Mouse (Mus musculus): ENCODE measurements at regions not wholly inside any gene's neighbourhood (a gene's known extent, or its start where the extent isn't known, plus 50 kb on each side); places are given as distances from the start of the nearest gene placed in this dataset.
A peak's percentile ranks its signal among the peaks of the same experiment; 100 is the strongest.

DNA sequence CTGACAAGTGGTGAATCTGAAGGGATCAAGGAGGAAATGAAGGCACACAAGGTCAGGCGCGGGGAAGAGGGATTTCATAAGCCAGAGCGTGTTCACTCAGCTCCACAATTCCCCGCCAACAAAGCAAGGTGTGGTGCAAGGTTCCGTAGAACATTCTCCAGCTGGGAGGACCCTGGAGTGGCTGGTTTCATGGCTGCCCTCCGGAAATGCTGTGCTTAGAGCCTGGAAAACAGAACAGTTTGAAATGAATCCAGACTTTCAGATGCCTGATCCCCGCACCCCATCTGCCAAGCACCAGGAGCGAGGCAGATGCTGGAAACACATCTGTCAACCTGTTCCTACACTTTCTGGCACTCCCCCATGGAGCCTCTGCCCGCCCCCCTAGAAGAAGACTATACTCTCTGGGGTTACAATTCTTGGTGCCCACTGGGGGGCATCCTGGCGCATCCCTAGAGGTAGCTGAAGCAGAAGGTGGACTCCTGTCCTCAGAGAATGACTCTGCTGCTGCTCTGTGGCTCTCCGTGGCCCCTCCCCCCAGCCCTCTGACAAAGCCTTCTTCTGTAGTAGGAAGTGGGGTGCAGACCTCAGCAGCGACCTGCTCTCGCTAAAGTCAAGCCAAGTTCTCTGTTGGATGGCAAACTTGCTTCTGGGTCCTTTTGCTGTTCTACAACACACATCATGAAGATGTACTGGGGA lies 54.5 kb upstream of the Mafb start:
- DNase-seq (ENCODE audit: low spot score in 2 of 2): peak in 1 of 2 experiments; percentile 12

DNA sequence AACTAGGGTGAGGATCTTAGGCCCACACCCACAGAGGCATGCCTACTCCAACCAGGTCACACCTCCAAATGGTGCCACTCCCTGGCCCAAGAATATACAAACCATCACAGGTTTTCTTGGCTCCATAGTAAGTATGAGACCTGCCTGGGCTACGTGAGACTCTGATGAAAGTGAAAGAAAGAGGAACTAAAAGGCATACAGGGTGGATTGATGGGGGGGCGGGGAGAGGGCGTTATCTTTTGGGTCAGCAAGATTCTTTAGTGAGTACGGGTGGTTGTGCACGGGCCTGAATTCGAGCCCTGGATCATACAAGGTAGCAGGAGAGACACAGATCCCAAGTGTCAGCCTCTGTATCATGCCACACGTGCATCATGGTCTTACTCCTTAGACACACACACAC lies 57.6 kb upstream of the Mafb start:
- no peak for DNase-seq (ENCODE audit: low spot score in 2 of 2)

DNA sequence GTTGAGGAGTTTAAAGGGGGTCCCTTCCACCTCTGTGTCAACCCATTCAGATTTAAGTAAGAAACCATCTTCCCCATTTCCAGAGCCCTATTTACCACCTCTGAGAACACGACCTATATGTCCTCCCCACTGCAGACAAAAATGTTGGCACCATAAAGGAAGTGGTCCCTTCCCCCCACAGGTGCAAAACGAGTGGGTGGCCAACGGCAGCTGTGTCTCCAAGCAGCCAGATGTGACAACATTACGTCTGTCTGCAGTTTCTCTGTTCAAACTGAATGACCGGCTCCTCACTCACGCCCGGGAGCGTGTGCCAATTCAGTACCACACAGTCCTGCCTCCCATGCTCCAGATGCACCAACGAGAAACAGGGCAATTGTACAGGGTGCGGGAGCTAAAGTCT lies 60.6 kb upstream of the Mafb start:
- no peak for DNase-seq (ENCODE audit: low spot score in 2 of 2)

DNA sequence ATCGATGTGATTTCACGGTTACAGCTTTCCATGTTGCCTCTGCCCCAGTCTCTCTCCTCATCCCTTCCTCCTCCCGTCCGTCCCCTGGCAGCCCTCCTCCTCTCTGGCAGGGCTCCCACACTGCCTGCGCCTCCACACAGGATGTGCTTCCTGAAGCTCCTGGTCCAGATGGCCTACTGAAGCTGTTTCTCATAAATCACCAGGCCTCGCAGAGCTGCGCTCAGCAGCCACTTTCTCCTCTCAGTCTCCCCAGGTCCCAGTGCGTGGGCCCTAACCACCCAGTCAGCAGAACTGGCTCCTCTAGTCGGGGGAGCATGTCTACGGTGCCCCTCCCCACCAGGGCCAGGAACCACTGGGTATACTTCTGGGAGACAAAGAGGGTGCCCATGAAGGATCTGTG lies 66.4 kb upstream of the Mafb start:
- peak; percentile 65 to 67 for DNase-seq (ENCODE audit: low spot score in 2 of 2)

DNA sequence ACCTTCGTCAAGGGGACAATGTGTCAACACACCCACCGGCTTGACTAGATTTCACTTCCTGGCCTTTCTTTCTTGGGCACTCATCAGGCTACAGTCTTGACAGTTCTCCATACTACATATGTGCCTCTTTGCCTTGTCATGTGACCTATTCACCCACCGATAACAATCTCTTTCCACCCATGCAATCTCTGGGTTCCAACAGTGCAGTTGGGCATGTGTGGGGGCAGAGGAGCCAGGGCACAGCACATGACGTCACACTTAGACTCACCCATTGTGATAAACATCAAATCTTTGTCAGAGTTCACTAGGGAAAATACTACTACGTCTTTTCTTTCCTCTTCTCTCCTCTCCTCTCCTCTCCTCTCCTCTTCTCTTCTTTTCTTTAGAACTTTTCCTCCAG lies 67.8 kb upstream of the Mafb start:
- no peak for DNase-seq (ENCODE audit: low spot score in 2 of 2)

DNA sequence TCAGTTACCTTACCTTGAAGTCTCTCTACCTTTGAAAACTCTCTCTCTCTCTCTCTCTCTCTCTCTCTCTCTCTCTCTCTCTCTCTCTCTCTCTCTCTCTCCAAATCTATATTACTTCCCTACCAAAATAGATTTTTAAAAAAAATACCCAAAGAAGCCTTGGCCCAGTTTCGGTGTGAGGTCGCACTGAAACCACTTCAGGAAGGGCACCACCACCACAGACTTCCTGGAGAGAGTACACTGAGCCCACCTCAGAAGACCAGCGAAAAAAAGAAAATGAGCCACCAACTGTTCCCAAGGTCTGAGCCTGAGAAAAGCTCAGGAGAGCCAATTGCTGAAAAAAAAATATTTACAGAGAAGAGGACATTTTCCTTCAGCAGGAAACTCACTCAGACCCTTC lies 68.8 kb upstream of the Mafb start:
- DNase-seq (ENCODE audit: low spot score in 2 of 2): no peak

DNA sequence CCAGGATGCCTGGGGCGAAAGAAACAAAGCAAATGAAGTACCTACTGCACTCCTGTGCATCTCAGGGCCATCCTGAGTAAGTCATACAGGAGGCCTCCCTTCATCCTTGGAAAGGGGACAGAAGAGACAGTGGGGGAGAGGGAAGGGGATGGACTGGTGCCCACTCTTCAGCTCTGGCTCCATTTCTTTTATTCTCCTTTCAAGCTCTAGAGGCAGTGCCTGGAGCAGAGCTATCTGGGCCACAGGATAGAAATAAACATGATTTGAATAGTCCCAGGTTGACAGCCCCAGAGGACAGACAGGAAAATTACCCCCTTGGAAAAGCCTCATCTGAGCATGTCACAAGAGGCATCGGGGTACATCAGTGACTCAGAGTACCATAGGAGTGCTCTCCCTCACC lies 72.2 kb upstream of the Mafb start:
- no peak for DNase-seq (ENCODE audit: low spot score in 2 of 2)

DNA sequence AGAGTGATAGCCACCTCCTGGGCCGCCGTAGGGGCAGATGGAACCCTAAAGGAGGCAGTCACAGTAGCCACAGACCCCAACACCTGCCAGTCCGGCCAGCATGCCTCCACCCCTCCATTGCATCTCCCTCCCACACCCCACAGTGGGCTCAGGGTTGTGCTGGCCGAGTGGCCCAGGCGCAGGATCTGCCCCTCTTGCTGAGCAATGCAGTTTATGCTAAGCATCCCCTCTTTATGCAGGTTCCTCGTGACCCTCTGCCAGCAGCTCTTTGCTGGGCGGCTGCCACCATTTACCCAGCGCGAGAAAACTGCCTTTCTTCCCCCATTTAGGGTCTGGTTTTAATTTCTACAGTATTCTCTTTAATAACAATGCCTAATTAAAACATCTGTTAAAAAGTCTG lies 73.4 kb upstream of the Mafb start:
- DNase-seq (ENCODE audit: low spot score in 2 of 2): no peak

DNA sequence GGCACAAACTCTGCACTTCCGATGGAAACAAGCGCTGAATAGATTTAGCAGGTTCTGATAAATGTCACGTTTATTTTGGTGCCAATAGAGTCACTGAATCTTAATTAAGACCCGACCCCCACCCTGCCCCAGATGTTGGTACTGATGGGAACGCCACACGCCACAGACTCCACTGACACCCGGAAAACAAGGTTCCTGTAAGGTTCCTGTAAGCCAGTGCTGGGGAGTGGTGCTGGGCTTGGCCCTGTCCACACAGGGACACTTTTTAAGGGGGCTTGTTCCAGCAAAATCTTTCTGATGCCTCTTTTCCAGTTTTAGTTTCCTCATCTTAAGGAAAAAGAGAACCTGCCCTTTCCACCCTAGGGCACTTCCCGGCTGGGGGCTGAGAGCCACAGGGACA lies 84.2 kb upstream of the Mafb start:
- DNase-seq (ENCODE audit: low spot score in 2 of 2): no peak

DNA sequence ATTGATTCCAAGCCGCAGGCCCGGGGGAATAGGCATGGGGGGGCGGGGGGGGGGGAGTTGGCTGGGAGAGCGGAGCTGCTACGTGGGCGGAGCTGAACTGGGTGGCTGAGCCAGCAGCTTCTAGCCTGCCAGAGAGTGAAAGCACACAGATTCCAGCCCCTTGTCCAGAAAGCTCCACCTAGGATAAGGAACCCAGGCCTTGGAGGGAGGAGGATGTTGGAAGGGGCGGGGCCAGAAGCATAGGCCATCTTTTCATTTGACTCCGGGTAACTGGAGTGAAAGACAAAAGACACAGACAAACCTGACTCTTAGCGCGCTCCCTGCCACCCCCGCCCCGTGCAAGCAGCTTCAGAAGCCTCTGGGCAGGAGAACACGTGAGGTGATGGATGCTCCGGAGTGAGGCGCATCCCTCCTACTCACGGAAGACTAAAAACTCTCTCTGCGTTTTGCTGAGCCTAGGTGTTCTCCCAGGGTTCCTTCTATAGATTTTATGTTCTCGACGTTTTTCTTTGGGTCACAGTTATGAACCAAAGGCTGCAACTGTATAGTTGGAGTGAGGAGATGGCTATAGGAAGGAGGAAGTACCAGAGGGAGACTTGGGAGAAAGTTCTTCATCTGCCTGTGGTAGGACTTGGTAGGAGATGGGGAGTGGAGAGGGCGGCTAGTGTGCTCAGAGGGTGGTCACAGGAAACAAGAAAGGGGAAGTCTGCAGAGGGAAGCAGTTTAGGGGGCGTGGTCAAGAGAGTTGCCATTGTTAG lies 84.8 kb upstream of the Mafb start:
- peak; percentile 18 to 29 for DNase-seq (ENCODE audit: low spot score in 2 of 2)

DNA sequence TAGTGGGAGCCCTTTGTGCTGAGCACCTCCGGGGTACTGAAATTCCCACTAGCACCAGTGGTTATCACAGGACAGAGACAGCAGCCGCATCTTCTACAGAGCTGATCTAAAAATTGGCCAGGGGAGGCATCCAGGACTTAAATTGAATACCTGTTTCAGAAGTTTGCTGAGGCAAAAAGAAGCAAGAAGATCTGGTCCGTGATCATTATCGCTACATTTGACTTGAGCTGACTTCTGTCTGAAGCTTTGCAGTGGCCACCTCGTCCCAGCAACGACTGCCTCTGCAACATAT lies 85.3 kb upstream of the Mafb start:
- DNase-seq (ENCODE audit: low spot score in 2 of 2): no peak

DNA sequence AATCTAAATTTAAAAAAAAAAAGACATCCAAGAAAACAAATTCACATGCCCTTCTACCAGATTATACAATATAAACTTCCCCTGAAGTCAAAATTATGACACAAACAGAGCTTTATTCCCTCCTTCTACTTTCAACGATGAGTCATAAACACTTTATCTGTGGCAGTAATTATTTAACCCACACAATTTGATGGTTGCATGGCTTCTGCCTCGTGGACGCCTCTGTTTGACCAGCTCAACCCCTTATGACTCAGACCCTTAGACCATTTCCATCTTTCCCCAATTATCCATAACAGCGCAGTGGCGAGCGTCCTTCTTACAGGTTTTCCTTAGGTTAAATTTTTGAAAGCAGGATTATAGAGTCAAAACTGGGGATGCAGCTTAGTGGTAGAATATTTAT lies 85.9 kb upstream of the Mafb start:
- no peak for DNase-seq (ENCODE audit: low spot score in 2 of 2)

DNA sequence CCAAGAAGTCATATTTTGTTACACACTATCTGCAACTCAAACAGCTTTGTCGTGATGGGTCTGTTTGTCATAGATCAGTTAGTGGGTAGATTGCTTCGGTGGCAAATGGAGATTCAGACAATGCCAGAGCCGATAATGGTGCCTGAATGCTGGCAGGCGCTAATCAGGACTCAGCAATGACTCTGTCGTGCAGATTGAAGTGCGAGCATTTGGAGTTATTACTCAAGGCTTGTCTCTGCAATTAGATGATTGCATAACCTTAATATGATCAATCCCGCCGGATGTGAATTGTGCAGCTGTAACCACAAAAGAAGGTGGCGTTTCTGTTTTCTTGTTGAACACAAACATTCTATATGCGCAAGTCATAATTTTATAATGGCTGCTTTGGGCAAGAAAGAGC lies 88.8 kb upstream of the Mafb start:
- DNase-seq (ENCODE audit: low spot score in 2 of 2): no peak

DNA sequence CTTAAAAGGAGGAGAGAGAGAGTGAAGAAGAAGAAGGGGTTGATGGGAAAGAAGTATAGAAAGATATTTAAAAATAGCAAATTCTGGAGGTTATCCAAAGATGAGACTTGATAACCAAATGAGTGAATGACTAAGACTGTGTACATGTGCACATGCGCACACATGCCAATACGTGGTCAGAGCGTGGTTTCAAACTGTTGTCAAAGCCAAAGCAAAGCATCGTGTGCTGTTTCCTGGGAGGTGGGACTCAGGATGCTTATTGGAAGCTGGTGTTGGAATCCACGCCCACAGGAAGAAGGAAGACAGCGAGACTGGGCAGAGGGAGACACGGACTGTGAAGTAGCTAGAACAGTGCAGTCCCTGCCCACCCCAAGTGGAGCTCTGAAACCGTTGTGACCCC lies 89.8 kb upstream of the Mafb start:
- no peak for DNase-seq (ENCODE audit: low spot score in 2 of 2)

DNA sequence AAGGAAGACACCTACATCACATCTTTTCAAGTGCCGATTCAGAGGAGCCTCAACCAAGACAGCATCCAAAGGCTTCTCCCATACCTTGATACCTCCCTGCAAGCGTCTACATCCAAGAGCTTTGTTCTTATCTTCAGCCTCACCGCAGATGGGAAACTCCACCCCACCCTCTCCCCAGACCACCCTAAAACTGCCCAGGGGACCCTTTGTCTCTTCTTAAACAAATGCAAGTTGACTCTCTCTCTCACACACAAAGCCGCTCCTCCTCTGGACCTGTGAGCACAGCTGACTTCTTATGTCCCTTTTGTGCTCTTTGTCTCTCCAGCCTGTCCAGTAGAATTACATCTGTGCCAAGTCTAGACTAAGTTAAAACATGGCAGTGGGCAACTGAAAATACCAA lies 104.7 kb upstream of the Mafb start:
- DNase-seq (ENCODE audit: low spot score in 2 of 2): no peak

DNA sequence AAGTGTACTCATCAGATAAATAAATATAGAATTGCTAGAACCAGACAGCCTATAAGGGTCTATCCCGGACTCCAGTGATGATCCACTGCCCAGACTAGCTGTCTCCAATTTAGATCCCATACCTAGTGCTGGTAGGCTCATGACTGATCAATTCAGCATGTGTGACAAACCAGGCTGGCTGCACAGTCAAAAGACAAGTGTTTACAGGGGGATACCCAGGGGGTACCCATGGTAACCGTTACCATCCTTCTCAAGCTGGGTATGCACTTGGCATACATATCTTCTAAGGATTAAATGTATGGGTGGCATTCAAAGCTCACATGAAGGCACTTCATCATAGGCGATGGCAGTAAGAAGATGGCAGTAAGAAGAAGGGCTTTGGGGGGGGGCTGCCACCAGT lies 109.3 kb upstream of the Mafb start:
- no peak for DNase-seq (ENCODE audit: low spot score in 2 of 2)

DNA sequence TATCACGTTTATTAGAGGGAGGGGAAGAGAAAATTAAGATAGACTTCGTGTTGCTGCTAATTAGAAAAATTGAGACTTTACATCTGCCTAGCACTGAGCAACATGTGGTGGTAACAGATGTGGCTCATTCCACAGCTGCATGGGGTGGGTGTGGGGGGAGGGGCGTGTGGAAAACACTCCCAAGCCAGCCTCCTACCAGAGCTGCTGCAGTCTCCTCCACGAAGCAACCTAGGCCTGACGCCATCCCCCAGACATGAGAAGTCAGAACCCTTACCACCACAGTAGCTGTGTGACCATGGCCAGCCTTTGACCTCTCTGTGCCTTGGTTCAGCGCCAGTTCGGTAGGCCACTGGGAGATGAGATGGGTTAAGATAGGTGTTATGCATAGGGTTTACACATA lies 112.4 kb upstream of the Mafb start:
- no peak for DNase-seq (ENCODE audit: low spot score in 2 of 2)

DNA sequence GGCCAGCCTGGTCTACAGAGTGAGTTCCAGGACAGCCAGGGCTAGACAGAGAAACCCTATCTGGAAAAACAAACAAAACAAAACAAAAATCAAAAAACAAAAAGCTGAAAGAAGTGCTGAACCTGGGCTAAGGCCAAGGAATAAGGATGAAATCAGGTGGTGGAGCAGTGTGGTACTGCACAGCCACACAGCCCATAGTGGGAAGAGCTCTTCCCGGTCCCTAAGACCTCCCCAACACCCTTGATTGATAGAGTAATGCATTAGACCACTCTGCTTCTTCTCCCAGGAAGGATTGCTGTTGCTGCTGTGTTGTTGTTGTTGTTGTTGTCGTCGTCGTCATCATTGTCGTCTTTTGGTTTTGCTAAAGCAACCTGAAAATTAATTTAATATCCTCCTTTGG lies 118.2 kb upstream of the Mafb start:
- no peak for DNase-seq (ENCODE audit: low spot score in 2 of 2)

DNA sequence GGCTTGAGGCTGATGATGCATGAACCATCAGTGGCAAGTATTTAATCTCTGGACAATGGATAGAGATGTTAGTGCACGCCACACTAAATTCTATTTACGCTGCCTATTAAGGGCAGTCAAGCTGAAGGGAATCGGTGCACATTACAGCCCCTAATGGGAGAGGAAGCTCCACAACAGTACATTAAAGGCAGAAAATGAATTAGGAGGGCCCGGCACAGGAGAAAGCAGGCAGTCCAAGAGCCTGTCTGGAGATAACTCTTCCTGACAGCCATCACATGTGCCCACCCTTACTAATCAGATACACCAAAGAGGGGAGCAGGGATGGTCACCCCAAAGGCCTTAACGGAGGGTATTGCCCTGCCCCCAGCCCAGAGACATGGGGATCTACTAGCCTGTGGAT lies 118.7 kb upstream of the Mafb start:
- no peak for DNase-seq (ENCODE audit: low spot score in 2 of 2)

DNA sequence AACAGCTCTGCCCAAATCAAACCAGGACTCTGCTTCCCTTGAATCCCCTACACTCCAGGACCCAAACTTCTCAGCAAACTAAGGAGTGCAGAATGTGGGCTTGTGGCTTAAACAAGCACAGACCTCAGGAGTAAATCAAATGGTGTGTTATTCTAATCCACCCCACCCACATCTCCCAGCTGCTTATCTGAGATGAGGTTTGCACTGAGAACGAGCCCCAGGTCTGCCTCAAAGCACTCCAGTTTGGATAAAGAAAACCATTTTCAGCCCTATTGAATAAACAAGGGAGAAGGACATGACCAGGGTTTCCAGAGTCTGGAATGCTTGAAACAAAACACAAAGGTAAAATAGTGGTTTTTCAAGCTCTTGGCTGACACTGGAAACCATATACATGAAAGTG lies 132.9 kb upstream of the Mafb start:
- no peak for DNase-seq (ENCODE audit: low spot score in 2 of 2)

DNA sequence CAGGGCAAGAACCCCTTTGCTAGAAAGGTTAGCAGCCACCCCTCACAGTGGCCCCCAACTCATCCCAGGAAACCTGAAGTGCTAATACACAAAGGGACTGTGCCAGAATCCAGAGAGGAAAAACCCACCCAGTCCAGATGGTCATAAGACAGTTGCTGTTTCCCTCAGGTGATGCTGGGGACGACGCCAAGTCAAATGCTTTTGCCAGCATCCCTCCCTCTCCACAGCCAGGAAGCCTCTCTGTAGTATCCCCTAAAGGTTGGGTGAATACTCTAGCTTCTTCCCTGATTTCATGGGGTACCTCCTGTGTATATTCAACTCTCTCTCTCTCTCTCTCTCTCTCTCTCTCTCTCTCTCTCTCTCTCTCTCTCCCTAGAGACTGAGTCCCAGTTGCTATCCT lies 136.0 kb upstream of the Mafb start:
- DNase-seq (ENCODE audit: low spot score in 2 of 2): no peak

DNA sequence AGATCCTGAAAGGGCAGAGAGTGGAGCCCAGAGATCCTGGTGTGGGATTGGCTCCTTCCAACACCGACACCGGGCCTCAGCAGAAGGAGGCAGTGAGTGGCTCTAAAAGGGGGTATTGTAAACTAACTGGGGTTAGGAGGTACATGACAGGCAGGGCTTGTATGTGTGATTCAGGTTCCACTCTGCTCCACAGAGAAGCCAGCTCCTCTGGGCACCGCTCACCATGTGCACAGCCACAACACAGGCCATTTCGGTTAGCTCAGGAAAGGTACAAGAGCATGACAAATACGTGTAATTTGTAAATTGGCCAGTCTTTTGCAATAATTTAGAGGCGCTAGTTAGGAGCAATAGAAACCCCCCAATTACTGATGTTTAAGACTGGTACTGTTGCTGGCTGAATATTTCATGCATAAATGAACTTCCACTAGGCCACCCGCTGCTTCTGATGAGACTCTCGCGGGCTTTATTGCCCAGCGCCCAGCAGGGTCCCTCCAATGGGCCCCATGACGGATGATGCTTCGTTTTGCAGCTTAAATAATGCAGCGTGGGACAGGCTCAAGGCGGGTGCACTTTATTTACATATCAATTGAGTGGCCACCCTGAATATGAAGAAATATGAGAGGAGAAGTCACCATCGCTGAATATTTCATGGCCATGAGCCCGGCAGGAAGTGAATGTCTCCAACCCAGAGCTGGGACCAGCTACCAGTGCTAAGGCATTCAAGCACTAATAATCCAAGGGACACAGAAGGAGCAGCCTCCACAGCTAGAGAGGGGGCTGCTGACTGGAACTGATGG lies 136.9 kb upstream of the Mafb start:
- no peak for DNase-seq (ENCODE audit: low spot score in 2 of 2)

DNA sequence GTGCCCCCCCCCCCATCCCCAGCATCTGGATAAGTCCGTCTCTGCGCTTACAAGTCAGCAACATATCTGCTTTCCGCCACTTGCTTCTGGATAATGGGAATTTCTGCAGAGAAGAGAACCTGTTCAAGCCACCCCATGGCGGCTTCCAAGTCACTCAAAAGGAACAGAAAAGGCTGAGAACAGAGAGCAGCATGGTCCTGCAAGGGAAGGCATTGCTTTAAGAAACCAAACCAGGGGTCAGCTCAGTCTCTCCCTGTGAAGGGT lies 137.5 kb upstream of the Mafb start:
- no peak for DNase-seq (ENCODE audit: low spot score in 2 of 2)

DNA sequence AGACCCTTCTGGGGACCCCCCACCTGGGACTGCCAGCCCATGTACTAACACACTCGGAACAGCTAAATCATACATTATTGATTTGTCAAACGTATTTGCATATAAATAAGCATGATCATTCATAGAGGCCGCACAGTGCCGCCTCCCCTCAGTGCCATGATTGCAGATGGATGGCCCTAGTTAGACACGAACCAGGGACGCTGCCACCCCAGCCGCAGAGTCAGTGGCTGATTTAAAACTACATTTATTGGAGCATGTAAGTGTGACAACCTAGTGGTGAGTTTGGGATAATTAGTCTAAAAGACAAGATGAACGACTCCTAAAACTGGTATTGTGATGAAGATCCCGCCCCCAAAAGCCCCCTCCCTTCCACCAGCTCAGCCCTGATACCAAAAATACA lies 138.3 kb upstream of the Top1 start:
- DNase-seq (ENCODE audit: low spot score in 2 of 2): no peak
